Comparison of ENCODE assay signal across 8 mouse cellular contexts in the genomic region with DNA sequence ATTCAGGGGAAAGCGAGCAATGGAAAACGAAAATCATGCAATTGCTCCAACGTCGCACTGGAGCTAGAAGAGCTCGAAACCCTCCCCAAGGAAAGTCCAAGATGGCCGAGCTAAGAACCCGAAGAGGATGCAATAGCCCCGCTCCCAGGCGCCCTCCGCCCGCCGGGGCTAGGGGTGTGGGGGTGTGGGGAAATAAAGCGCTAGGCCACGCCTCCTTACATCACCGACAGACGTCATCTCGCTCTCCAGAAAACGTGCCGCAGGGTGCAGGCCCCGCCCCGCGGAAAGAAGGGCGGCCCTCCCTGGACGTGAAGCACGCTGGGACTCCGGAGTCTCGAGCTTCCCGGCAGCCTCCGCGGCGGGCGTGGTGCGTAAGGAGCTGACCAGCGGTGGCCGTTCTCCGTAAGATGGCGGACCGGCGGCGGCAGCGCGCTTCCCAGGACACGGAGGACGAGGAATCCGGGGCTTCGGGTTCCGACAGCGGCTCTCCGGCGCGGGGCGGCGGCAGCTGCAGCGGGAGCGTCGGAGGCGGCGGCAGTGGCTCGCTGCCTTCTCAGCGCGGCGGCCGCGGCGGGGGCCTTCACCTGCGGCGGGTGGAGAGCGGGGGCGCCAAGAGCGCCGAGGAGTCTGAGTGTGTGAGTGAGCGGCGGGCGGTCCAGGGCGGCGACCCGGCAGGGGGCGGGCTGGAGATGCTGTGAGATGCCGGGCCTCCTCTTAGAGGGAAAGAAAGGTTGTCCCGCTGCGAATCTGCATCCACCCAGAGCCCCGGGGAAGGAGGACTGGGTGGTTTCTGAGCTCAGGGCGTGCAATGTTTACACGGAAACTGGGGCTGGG. TPM values are rescaled to one million over a fixed set of nuclear protein-coding genes. Genes with fewer than 3 reads are reported as not detected.
DNase-seq lines count a peak whose midpoint lies in the region; ATAC-seq and TF ChIP-seq lines count a peak whose summit lies in the region.

No protein-coding gene starts in this region.

- TF ChIP-seq POLR2A in lung, adult 2 months (IDR thresholded peaks at IDR 0.05; ENCODE audit: borderline replicate concordance, extremely low read depth, low read depth, low read length): peak; percentile 78; the same call in 1 of the 2 replicates

- no peaks in the 10 kb centered on the region for H3K27me3 ChIP-seq in forebrain, embryonic 14.5 days (replicated peaks; ENCODE audit: control insufficient read depth, insufficient read depth, low read length)

- H3K4me3 ChIP-seq in forebrain, embryonic 14.5 days (ENCODE audit: low read depth, low read length): peak overlapping the region; percentile 93
- H3K4me3 ChIP-seq in lung, adult 2 months (replicated peaks; ENCODE audit: extremely low read depth, low read depth, low read length): peak overlapping the region; percentile 73

- H3K27ac ChIP-seq in forebrain, embryonic 14.5 days (ENCODE audit: low read depth, low read length): peak overlapping the region; percentile 93

- intact Hi-C loops in heart, postnatal 25 days (cut with DNase I): loop anchor here (2.0 kb wide), 1 partner anchor 15 kb away; the partner anchor contains the start of gene Msl1

- peaks cover 8% of the 10 kb centered on the region for H3K4me1 ChIP-seq in forebrain, embryonic 14.5 days (ENCODE audit: control insufficient read depth, insufficient read depth, low read length)
- peaks cover 4% of the 10 kb centered on the region; the same call in 1 of the 2 replicates for H3K4me1 ChIP-seq in lung, adult 2 months (ENCODE audit: control insufficient read depth, insufficient read depth, low read length)

- H3K4me2 ChIP-seq in forebrain, embryonic 14.5 days (ENCODE audit: low read length): peak overlapping the region; percentile 82

- under 1% methylated on average over 81 of the region's 84 CpGs for WGBS in forebrain, embryonic 14.5 days
- WGBS in lung, adult 2 months: under 1% methylated on average over 84 of the region's 84 CpGs

- H3K9me3 ChIP-seq in forebrain, embryonic 14.5 days (replicated peaks; ENCODE audit: control insufficient read depth, low read length): no peaks in the 10 kb centered on the region

- peak overlapping the region; percentile 87 for H3K9ac ChIP-seq in forebrain, embryonic 14.5 days (ENCODE audit: low read length)

- ATAC-seq in forebrain, embryonic 14.5 days: peak; percentile 99
- peak; percentile 97 for ATAC-seq in neutrophil, adult 5-6 weeks (ENCODE audit: extremely low read depth, insufficient number of reproducible peaks, low FRiP score, poor library complexity, severe bottlenecking)

- peaks cover 69% of the 10 kb centered on the region for H3K36me3 ChIP-seq in forebrain, embryonic 14.5 days (ENCODE audit: control insufficient read depth, insufficient read depth, low read length)

- peak; percentile 99 for DNase-seq in ES-CJ7 (ENCODE audit: low read depth, low spot score)
- peak; percentile 99 for DNase-seq in cerebellum, adult 11 months
- DNase-seq in forebrain, embryonic 14.5 days (ENCODE audit: low spot score): peak; percentile 99
- DNase-seq in heart, postnatal 25 days (ENCODE audit: low spot score): peak; percentile 98
- DNase-seq in layer of hippocampus, adult 18-20 months (ENCODE audit: low spot score in 2 of 2): peak; percentile 99
- DNase-seq in lung, adult 2 months: peak; percentile 98
- peak; percentile 97 to 98 for DNase-seq in thymus, adult 18-20 months

- no peak for TF ChIP-seq CTCF in lung, adult 2 months (IDR thresholded peaks at IDR 0.05; ENCODE audit: insufficient read depth, low read length)

RNA-seq across cellular contexts. Expression of gene Casc3, which starts 5.0 kb away (rescaled TPM):
- polyA plus RNA-seq in forebrain, embryonic 14.5 days (2014; fragmentation: Nextera tagmentation; extraction: Ambion mirVana): 41.0 and 45.0 TPM in 2 replicates
- total RNA-seq in heart, postnatal 25 days (2021): 10 to 100 TPM; 22.4 to 25.5 TPM
- total RNA-seq in layer of hippocampus, adult 18-20 months (2021): 10 to 100 TPM; 57.0 to 58.4 TPM
- 33.6 and 37.9 TPM in 2 replicates for polyA plus RNA-seq in lung, adult 2 months (2012; rRNA removed)
- 58.7 and 64.0 TPM in 2 replicates for total RNA-seq in neutrophil, adult 5-6 weeks (2017)

RNA-seq across cellular contexts. Expression of gene Msl1, which starts 14.4 kb away (rescaled TPM):
- 19.3 and 20.5 TPM in 2 replicates for polyA plus RNA-seq in forebrain, embryonic 14.5 days (2014; fragmentation: Nextera tagmentation; extraction: Ambion mirVana)
- 10 to 100 TPM; 73.0 to 78.1 TPM for total RNA-seq in heart, postnatal 25 days (2021)
- 100 to 1,000 TPM; 178 to 183 TPM for total RNA-seq in layer of hippocampus, adult 18-20 months (2021)
- 39.0 and 54.3 TPM in 2 replicates for polyA plus RNA-seq in lung, adult 2 months (2012; rRNA removed)
- total RNA-seq in neutrophil, adult 5-6 weeks (2017): 191 TPM in 2 replicates

RNA-seq across cellular contexts. Expression of gene Rapgefl1, which starts 26.9 kb away (rescaled TPM):
- polyA plus RNA-seq in forebrain, embryonic 14.5 days (2014; fragmentation: Nextera tagmentation; extraction: Ambion mirVana): 3.0 and 4.5 TPM in 2 replicates
- total RNA-seq in heart, postnatal 25 days (2021): under 1 TPM; 0.60 to 0.78 TPM
- total RNA-seq in layer of hippocampus, adult 18-20 months (2021): 100 to 1,000 TPM; 196 to 203 TPM
- 3.4 and 18.4 TPM in 2 replicates for polyA plus RNA-seq in lung, adult 2 months (2012; rRNA removed)
- 0.58 and 0.61 TPM in 2 replicates for total RNA-seq in neutrophil, adult 5-6 weeks (2017)

RNA-seq across cellular contexts. Expression of gene Nr1d1, which starts 34.5 kb away (rescaled TPM):
- 2.2 and 3.1 TPM in 2 replicates for polyA plus RNA-seq in forebrain, embryonic 14.5 days (2014; fragmentation: Nextera tagmentation; extraction: Ambion mirVana)
- 100 to 1,000 TPM in 1 of 2 experiments, 10 to 100 TPM in 1; 61.2 to 129 TPM for total RNA-seq in heart, postnatal 25 days (2021)
- total RNA-seq in layer of hippocampus, adult 18-20 months (2021): 10 to 100 TPM; 66.6 to 84.3 TPM
- 213 and 329 TPM in 2 replicates for polyA plus RNA-seq in lung, adult 2 months (2012; rRNA removed)
- total RNA-seq in neutrophil, adult 5-6 weeks (2017): 0.47 and 1.8 TPM in 2 replicates

RNA-seq across cellular contexts. Expression of gene Wipf2, which starts 53.8 kb away (rescaled TPM):
- 3.3 and 3.7 TPM in 2 replicates for polyA plus RNA-seq in forebrain, embryonic 14.5 days (2014; fragmentation: Nextera tagmentation; extraction: Ambion mirVana)
- total RNA-seq in heart, postnatal 25 days (2021): 10 to 100 TPM in 1 of 2 experiments, 1 to 10 TPM in 1; 7.8 to 11.2 TPM
- total RNA-seq in layer of hippocampus, adult 18-20 months (2021): 10 to 100 TPM; 75.9 to 80.7 TPM
- polyA plus RNA-seq in lung, adult 2 months (2012; rRNA removed): 10.1 and 14.0 TPM in 2 replicates
- 13.4 and 16.2 TPM in 2 replicates for total RNA-seq in neutrophil, adult 5-6 weeks (2017)

Comparison
In these comparisons a context has a peak if more than half of its experiments do, and no peak if none do; other contexts are left out.
1. Peak in every context shown above with its lines: DNase-seq, ATAC-seq, H3K4me3 ChIP-seq and H3K27ac ChIP-seq.
2. RNA of gene Rapgefl1, which starts 26.9 kb away (total RNA-seq): 196 to 203 TPM in layer of hippocampus, adult 18-20 months; 0.60 to 0.78 TPM in heart, postnatal 25 days and 0.58 to 0.61 TPM in neutrophil, adult 5-6 weeks; every median in the first group is over 100 times any median in the second.